Mouse (Mus musculus) midbrain, embryonic 15.5 days (tissue): ENCODE data around the gene Ntm. TPM values are rescaled to one million over a fixed set of nuclear protein-coding genes. Genes with fewer than 3 reads are reported as not detected.

ENCODE experiments used
- ATAC-seq: fragments of 200-750 bp; cut with Nextera tagmentation; replicated peaks from 2 replicates; pipeline ENCODE4 v1.8.0; 2017; ENCODE audit warnings: moderate TSS enrichment
- H3K27ac ChIP-seq: fragments of 300-500 bp; sonication (generic); 2 replicates; pipeline ENCODE4 v1.5.1; 2015; ENCODE audit warnings: mild to moderate bottlenecking, inconsistent platforms
- H3K27me3 ChIP-seq: fragments of 300-500 bp; sonication (generic); replicated peaks from 2 replicates; pipeline ENCODE4 v1.6.1; 2015; ENCODE audit warnings: inconsistent platforms
- H3K36me3 ChIP-seq: fragments of 300-500 bp; sonication (generic); replicated peaks from 2 replicates; pipeline ENCODE4 v1.6.1; 2015; ENCODE audit warnings: inconsistent platforms
- H3K4me1 ChIP-seq: fragments of 300-500 bp; sonication (generic); 2 replicates; pipeline ENCODE4 v1.6.1; 2015; ENCODE audit warnings: inconsistent platforms
- H3K4me2 ChIP-seq: fragments of 300-500 bp; sonication (generic); 2 replicates; pipeline ENCODE4 v1.6.1; 2015; ENCODE audit warnings: inconsistent platforms, mild to moderate bottlenecking, moderate library complexity
- H3K4me3 ChIP-seq: fragments of 300-500 bp; sonication (generic); 2 replicates; pipeline ENCODE4 v1.5.1; 2015; ENCODE audit warnings: mild to moderate bottlenecking, inconsistent platforms
- H3K9ac ChIP-seq: fragments of 300-500 bp; sonication (generic); 2 replicates; pipeline ENCODE4 v1.6.1; 2015; ENCODE audit warnings: mild to moderate bottlenecking, inconsistent platforms
- H3K9me3 ChIP-seq: fragments of 300-500 bp; sonication (generic); 2 replicates; pipeline ENCODE4 v1.6.1; 2016; ENCODE audit warnings: inconsistent platforms
- WGBS: fragments of 180-500 bp; shearing (Covaris S2); methylation state at CpG from one replicate; pipeline ENCODE4 v1.1.7; 2015; ENCODE audit warnings: mixed read lengths; 5-methylcytosine and 5-hydroxymethylcytosine counted together
- polyA plus RNA-seq: library from polyadenylated mRNA; unstranded; fragments of >200 nt; fragmentation: Nextera tagmentation; extraction: Ambion mirVana; gene quantifications from 2 replicates; pipeline ENCODE4 v1.2.1, GENCODE M21; 2015

Ntm gene
- polyA plus RNA-seq, 1 experiment from 2014 or later, result 246 TPM

GRCm38 (mm10) chr9:29827240-29827660 lies 135.7 kb downstream of the Ntm start:
- Histone ChIP-seq H3K4me1 (peaks cover 7% of the 10 kb centered on the region; the same call in 1 of the 2 replicates), H3K9ac (no peak overlapping the region)

GRCm38 (mm10) chr9:29825236-29825635 lies 137.7 kb downstream of the Ntm start:
- Histone ChIP-seq H3K27me3 (no peaks in the 10 kb centered on the region), H3K4me2 (no peak overlapping the region), H3K4me1 (0 out of 2 replicates have a peak, but pooled peaks cover 8% of the 10 kb centered on the region), H3K36me3 (no peaks in the 10 kb centered on the region), H3K27ac (no peak overlapping the region), H3K4me3 (no peak overlapping the region), H3K9me3 (no peaks in the 10 kb centered on the region), H3K9ac (no peak overlapping the region)
- no peak for ATAC-seq
- WGBS, result 60% methylated on average over 5 of the region's 5 CpGs

More at GRCm38 (mm10) chr9:29827240-29827660, 135.7 kb downstream of the Ntm start:
- H3K36me3 ChIP-seq, result no peaks in the 10 kb centered on the region
- 28% methylated on average over 5 of the region's 5 CpGs for whole genome bisulfite sequencing
- no peak overlapping the region for H3K4me3 ChIP-seq
- no peak overlapping the region for H3K27ac ChIP-seq
- no peak overlapping the region for H3K4me2 ChIP-seq
- no peaks in the 10 kb centered on the region for H3K27me3 ChIP-seq
- H3K9me3 ChIP-seq, result no peaks in the 10 kb centered on the region
- 0 out of 2 replicates have a peak, but pooled peaks have one; percentile 37 for ATAC-seq

- Histone ChIP-seq H3K36me3 (no peaks in the 10 kb centered on the region), H3K9me3 (no peaks in the 10 kb centered on the region), H3K9ac (no peak overlapping the region), H3K4me1 (peaks cover 19% of the 10 kb centered on the region; the same call in 1 of the 2 replicates), H3K4me3 (no peak overlapping the region), H3K27me3 (no peaks in the 10 kb centered on the region), H3K4me2 (no peak overlapping the region), H3K27ac (no peak overlapping the region)
- WGBS, result 77% methylated on average over 4 of the region's 4 CpGs
- ATAC-seq, result no peak
These were observed 139.2 kb downstream of the Ntm start for GRCm38 (mm10) chr9:29823716-29824115.

DNA sequence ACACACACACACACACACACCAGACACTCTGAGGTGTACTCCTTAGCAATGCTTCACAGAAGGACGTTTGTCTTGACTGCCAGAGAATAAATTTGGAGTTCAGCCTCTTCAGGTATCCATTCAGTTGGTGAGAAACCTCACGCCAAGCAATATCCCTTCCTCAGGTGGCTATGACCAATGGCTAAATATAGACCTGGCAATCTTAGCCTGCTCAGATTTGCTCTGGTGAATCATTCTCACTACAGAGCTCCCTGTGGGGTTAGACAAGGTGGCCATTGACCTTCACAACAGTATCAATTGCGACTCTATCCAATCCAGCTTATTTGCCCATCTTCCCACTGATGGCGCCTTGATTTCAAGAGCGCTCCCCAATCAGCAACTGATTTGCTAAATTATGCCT lies 150.3 kb downstream of the Ntm start:
- Histone ChIP-seq H3K36me3 (no peaks in the 10 kb centered on the region), H3K4me2 (no peak overlapping the region), H3K27ac (no peak overlapping the region), H3K4me1 (no peaks in the 10 kb centered on the region), H3K4me3 (no peak overlapping the region), H3K9me3 (no peaks in the 10 kb centered on the region), H3K9ac (no peak overlapping the region), H3K27me3 (no peaks in the 10 kb centered on the region)
- 85% methylated on average over 5 of the region's 5 CpGs for WGBS
- no peak for ATAC-seq

DNA sequence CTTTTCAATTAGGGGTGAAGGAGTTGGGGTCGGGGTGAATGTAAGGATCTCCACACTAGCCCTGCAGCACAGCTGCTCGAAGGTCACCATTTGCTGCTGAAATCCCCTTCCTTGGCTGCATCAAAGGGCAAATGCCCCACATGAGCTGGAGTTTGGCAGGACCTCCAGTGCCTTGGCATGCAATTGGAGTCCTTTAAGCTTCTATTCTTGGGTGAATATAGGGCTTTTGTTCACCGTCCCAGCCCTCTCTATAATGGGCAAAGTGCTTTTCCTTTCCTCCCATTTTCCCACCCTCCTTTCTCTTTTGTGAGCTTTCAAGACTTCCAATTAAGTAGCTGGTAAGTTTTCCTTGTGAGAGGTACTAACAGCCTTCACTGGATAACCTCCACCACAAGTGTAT lies 156.2 kb downstream of the Ntm start:
- ATAC-seq, result no peak
- no peak overlapping the region for H3K4me2 ChIP-seq
- peaks cover 24% of the 10 kb centered on the region for H3K4me1 ChIP-seq
- no peaks in the 10 kb centered on the region for H3K27me3 ChIP-seq
- no peak overlapping the region for H3K9ac ChIP-seq
- WGBS, result 23% methylated on average over 3 of the region's 3 CpGs
- H3K4me3 ChIP-seq, result no peak overlapping the region
- no peaks in the 10 kb centered on the region for H3K36me3 ChIP-seq
- H3K9me3 ChIP-seq, result no peaks in the 10 kb centered on the region
- H3K27ac ChIP-seq, result 0 out of 2 replicates have a peak overlapping the region, but pooled peaks have one; percentile 16

- H3K4me2 ChIP-seq, result no peak overlapping the region
- H3K27ac ChIP-seq, result no peak overlapping the region
- H3K27me3 ChIP-seq, result no peaks in the 10 kb centered on the region
- H3K9ac ChIP-seq, result no peak overlapping the region
- no peaks in the 10 kb centered on the region for H3K9me3 ChIP-seq
- no peak for ATAC-seq
- H3K4me1 ChIP-seq, result peaks cover 28% of the 10 kb centered on the region
- WGBS, result 75% methylated on average over 9 of the region's 9 CpGs
- no peaks in the 10 kb centered on the region for H3K36me3 ChIP-seq
- H3K4me3 ChIP-seq, result no peak overlapping the region
These were observed 158.5 kb downstream of the Ntm start for GRCm38 (mm10) chr9:29804483-29804882.

DNA sequence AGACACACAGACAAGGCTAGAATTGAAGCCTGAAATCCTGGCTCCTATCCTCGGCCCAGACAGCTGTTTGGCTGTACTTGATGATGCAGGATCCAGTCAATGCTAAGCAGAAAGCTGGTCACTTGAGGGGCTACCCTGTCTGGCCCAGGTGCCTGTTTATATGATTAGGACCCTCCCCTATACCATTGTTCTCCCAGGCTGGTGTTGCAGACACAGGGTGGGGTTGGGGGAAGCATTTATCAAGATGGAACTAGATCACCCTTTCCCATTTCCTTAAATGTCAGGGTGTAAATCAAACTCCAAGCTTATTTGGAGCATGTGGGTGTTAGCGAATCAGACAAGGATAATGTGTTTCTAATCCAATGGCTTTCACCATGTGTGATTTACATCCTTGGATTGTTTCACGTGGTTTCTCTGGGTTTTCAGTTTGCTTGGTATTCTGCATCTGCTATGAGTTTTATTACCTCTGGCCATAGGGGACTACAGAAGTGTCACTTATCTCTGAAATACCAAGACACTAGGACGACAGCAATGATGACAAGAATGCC lies 159.1 kb downstream of the Ntm start:
- no peak overlapping the region for H3K9ac ChIP-seq
- peak overlapping the region; percentile 20; the same call in 1 of the 2 replicates for H3K4me2 ChIP-seq
- H3K27me3 ChIP-seq, result no peaks in the 10 kb centered on the region
- no peaks in the 10 kb centered on the region for H3K36me3 ChIP-seq
- peak overlapping the region; percentile 74 for H3K27ac ChIP-seq
- peaks cover 28% of the 10 kb centered on the region for H3K4me1 ChIP-seq
- H3K9me3 ChIP-seq, result no peaks in the 10 kb centered on the region
- WGBS, result 33% methylated on average over 4 of the region's 4 CpGs
- H3K4me3 ChIP-seq, result no peak overlapping the region
- ATAC-seq, result 0 out of 2 replicates have a peak, but pooled peaks have one; percentile 15

DNA sequence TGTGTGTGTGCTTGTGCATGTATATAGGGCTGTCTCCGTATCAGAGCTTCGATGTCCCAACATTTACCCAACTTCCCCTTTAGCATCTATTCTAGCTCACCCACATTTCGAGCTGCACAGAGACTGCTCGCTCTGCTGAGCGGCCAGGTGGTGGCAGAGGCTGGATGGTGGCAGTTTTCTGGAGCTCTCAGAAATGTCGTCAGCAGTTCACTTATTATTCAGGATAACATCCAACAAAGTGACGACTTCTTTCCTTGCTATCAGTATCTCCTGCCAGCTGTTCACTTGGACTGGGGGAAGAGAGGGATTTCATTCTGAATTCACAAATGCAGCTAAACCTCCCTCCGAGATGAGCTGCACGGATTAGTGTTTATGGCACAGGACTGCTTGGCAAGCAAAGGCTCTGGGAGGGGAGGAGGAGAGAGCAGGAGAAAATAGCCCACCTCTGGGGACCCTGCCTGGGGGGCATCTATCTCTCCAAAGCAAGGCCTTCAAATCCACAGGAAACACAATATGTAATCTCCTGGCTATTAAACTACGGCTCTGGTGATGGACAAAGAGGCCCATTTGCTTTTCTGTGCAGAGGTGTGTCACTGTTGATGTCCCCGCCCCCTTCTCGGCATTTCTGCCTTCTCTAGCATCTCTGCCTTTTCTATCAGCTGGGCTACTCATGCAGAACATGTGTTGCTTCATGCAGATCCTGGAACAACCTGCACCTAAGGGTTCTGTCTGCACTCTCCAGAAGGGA lies 159.8 kb downstream of the Ntm start:
- no peaks in the 10 kb centered on the region for H3K27me3 ChIP-seq
- WGBS, result 10% methylated on average over 12 of the region's 12 CpGs
- H3K27ac ChIP-seq, result peak overlapping the region; percentile 74
- no peak overlapping the region for H3K9ac ChIP-seq
- H3K4me2 ChIP-seq, result peak overlapping the region; percentile 20
- H3K9me3 ChIP-seq, result no peaks in the 10 kb centered on the region
- H3K4me1 ChIP-seq, result peaks cover 28% of the 10 kb centered on the region
- ATAC-seq, result peak; percentile 77
- H3K36me3 ChIP-seq, result no peaks in the 10 kb centered on the region
- H3K4me3 ChIP-seq, result no peak overlapping the region

- peak; percentile 60 for ATAC-seq
- H3K9me3 ChIP-seq, result no peaks in the 10 kb centered on the region
These were observed 160.8 kb downstream of the Ntm start for GRCm38 (mm10) chr9:29802071-29802705.

DNA sequence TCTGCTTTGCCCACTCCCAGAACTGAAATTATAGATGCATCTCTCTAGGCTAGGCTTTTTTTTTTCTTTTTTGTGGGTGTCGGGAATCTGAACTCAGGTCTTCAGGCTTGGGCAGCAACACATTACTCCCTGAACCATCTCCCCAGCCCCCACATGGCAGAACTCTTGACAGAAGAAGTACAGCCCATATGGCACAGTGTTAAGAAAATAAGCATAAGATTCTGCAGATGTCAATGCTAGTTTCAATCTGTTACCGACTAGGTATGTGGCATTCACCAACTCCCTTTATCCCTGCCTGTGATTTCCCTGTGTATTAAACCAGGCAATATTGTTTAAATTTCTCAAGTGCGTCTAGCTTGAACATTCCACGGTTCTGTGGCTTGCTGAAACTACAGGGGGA lies 166.7 kb downstream of the Ntm start:
- Histone ChIP-seq H3K4me3 (no peak overlapping the region), H3K4me1 (no peaks in the 10 kb centered on the region), H3K27me3 (no peaks in the 10 kb centered on the region), H3K9ac (no peak overlapping the region), H3K27ac (no peak overlapping the region), H3K9me3 (no peaks in the 10 kb centered on the region), H3K36me3 (no peaks in the 10 kb centered on the region), H3K4me2 (no peak overlapping the region)
- no peak for ATAC-seq
- WGBS, result 64% methylated on average over 4 of the region's 4 CpGs

More at GRCm38 (mm10) chr9:29802071-29802705, 160.8 kb downstream of the Ntm start:
- H3K27me3 ChIP-seq, result no peaks in the 10 kb centered on the region
- no peaks in the 10 kb centered on the region for H3K36me3 ChIP-seq
- H3K9ac ChIP-seq, result no peak overlapping the region
- H3K4me1 ChIP-seq, result peaks cover 28% of the 10 kb centered on the region
- H3K4me2 ChIP-seq, result peak overlapping the region; percentile 20
- H3K27ac ChIP-seq, result peak overlapping the region; percentile 74
- H3K4me3 ChIP-seq, result no peak overlapping the region
- WGBS, result 8% methylated on average over 12 of the region's 12 CpGs

DNA sequence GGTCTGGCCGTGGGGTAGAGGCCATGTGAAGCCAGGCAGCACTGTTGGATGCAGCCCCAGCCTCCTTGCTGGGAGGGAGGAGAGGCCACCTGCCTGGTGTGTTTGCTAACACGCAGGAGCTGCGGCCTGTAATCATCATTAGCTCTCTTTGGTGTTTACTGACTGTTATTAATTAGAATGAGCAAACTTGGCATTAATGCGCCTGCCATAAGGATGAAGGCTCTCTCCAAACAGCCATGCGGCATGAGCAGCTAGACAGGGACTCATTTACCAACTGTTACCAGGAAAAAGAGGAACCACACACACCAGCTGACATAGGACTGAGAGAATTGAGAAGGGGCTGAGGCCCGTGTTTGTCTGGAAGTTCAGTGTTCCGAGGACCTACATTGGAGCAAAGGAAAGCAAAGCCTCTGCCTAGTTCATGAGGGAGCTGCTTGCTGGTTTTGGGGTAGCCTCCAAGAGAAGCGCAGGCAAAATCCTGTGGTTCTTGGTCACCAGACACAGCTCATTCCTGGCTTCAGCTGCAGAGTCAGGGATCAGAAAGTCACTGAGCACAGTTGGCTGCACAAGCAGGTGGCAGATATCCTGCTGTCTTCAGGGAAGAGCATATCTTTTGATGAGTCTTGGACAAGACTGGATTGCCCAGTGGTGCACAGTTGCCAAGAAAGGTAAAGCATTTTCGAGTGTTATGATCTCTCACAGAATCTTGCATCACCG lies 171.6 kb downstream of the Ntm start:
- Histone ChIP-seq H3K9ac (no peak overlapping the region), H3K4me3 (no peak overlapping the region), H3K27ac (no peak overlapping the region), H3K36me3 (no peaks in the 10 kb centered on the region), H3K27me3 (no peaks in the 10 kb centered on the region), H3K4me2 (no peak overlapping the region), H3K9me3 (no peaks in the 10 kb centered on the region), H3K4me1 (peaks cover 2% of the 10 kb centered on the region; the same call in 1 of the 2 replicates)
- no peak for ATAC-seq
- 57% methylated on average over 10 of the region's 10 CpGs for WGBS

DNA sequence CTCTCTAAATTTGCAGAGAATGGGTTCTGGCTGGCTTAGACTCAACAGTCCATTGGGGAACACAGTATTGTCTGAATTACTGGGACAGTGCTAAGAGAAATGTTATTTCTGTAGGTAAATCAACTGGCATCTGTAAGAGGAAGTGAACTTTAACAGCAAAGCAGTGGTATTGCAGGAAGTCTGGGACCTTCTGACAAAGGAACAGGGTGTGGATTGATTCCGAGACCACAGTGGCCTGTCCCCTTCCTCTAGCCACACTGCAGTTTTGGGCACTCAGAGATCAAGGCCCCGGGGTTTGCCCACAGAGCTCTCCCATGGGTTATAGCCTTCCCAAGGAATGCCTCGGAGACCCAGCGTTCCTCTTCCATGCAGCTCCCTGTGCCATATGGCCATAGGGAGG lies 172.9 kb downstream of the Ntm start:
- Histone ChIP-seq H3K9ac (no peak overlapping the region), H3K4me2 (no peak overlapping the region), H3K4me3 (no peak overlapping the region), H3K27ac (no peak overlapping the region), H3K4me1 (peaks cover 2% of the 10 kb centered on the region; the same call in 1 of the 2 replicates), H3K36me3 (no peaks in the 10 kb centered on the region), H3K27me3 (no peaks in the 10 kb centered on the region), H3K9me3 (no peaks in the 10 kb centered on the region)
- 84% methylated on average over 4 of the region's 4 CpGs for WGBS
- ATAC-seq, result no peak
